Mouse (Mus musculus) kidney, embryonic 15.5 days (tissue): ENCODE data around the gene Specc1. TPM values are rescaled to one million over a fixed set of nuclear protein-coding genes. Genes with fewer than 3 reads are reported as not detected.
A peak's percentile ranks its signal among the peaks of the same experiment; 100 is the strongest.

Experiments used
- ATAC-seq: fragments of 200-750 bp; cut with Nextera tagmentation; replicated peaks from 2 replicates; pipeline ENCODE4 v1.8.0; 2017; ENCODE audit warnings: moderate TSS enrichment; ENCODE audit not compliant: low FRiP score
- H3K27ac ChIP-seq: fragments of 300-500 bp; sonication (generic); 2 replicates; pipeline ENCODE4 v1.5.1; 2015; ENCODE audit warnings: mild to moderate bottlenecking, inconsistent platforms
- H3K27me3 ChIP-seq: fragments of 300-500 bp; sonication (generic); 2 replicates; pipeline ENCODE4 v1.6.1; 2015; ENCODE audit warnings: inconsistent platforms
- H3K36me3 ChIP-seq: fragments of 300-500 bp; sonication (generic); 2 replicates; pipeline ENCODE4 v1.6.1; 2015; ENCODE audit warnings: inconsistent platforms
- H3K4me1 ChIP-seq: fragments of 300-500 bp; sonication (generic); 2 replicates; pipeline ENCODE4 v1.6.1; 2015; ENCODE audit warnings: inconsistent platforms
- H3K4me2 ChIP-seq: fragments of 300-500 bp; sonication (generic); 2 replicates; pipeline ENCODE4 v1.6.1; 2015; ENCODE audit warnings: moderate library complexity, mild to moderate bottlenecking, inconsistent platforms
- H3K4me3 ChIP-seq: fragments of 300-500 bp; sonication (generic); replicated peaks from 2 replicates; pipeline ENCODE4 v1.5.1; 2015; ENCODE audit warnings: mild to moderate bottlenecking, inconsistent platforms
- H3K9ac ChIP-seq: fragments of 300-500 bp; sonication (generic); 2 replicates; pipeline ENCODE4 v1.6.1; 2015; ENCODE audit warnings: mild to moderate bottlenecking, inconsistent platforms
- H3K9me3 ChIP-seq: fragments of 300-500 bp; sonication (generic); replicated peaks from 2 replicates; pipeline ENCODE4 v1.6.1; 2016; ENCODE audit warnings: inconsistent platforms
- WGBS: fragments of 180-500 bp; shearing (Covaris S2); methylation state at CpG from one replicate; pipeline ENCODE4 v1.1.7; 2015; ENCODE audit warnings: mixed read lengths; 5-methylcytosine and 5-hydroxymethylcytosine counted together
- polyA plus RNA-seq: library from polyadenylated mRNA; unstranded; fragments of >200 nt; fragmentation: Nextera tagmentation; extraction: Ambion mirVana; gene quantifications from 2 replicates; pipeline ENCODE4 v1.2.1, GENCODE M21; 2015

Specc1 gene
- polyA plus RNA-seq, 1 experiment from 2014 or later = 9.9 TPM

GRCm38 (mm10) chr11:62004881-62005240 is 48.3 kb downstream of the Specc1 start:
- no peak overlapping the region for H3K9ac ChIP-seq
- peaks cover 10% of the 10 kb centered on the region for H3K4me1 ChIP-seq
- WGBS = 56% methylated on average over 6 of the region's 6 CpGs
- H3K27ac ChIP-seq = peak overlapping the region; percentile 47; the same call in 1 of the 2 replicates
- no peaks in the 10 kb centered on the region for H3K9me3 ChIP-seq
- peak overlapping the region; percentile 22; the same call in 1 of the 2 replicates for H3K4me2 ChIP-seq
- no peaks in the 10 kb centered on the region for H3K36me3 ChIP-seq
- H3K27me3 ChIP-seq = no peaks in the 10 kb centered on the region
- no peak overlapping the region for H3K4me3 ChIP-seq
- no peak for ATAC-seq

- no peak for ATAC-seq
- 44% methylated on average over 14 of the region's 14 CpGs for WGBS
- Histone ChIP-seq H3K9ac (no peak overlapping the region), H3K36me3 (no peaks in the 10 kb centered on the region), H3K4me1 (peaks cover 10% of the 10 kb centered on the region), H3K27ac (peak overlapping the region; percentile 47; the same call in 1 of the 2 replicates), H3K27me3 (no peaks in the 10 kb centered on the region), H3K4me3 (no peak overlapping the region), H3K4me2 (peak overlapping the region; percentile 22; the same call in 1 of the 2 replicates), H3K9me3 (no peaks in the 10 kb centered on the region)
Measured at GRCm38 (mm10) chr11:62005241-62005910, 48.8 kb downstream of the Specc1 start.

GRCm38 (mm10) chr11:62005911-62006260 is 49.3 kb downstream of the Specc1 start:
- Histone ChIP-seq H3K4me2 (no peak overlapping the region), H3K27me3 (no peaks in the 10 kb centered on the region), H3K36me3 (no peaks in the 10 kb centered on the region), H3K9ac (no peak overlapping the region), H3K9me3 (no peaks in the 10 kb centered on the region), H3K4me3 (no peak overlapping the region), H3K4me1 (peaks cover 10% of the 10 kb centered on the region), H3K27ac (no peak overlapping the region; the same call in 1 of the 2 replicates)
- 66% methylated on average over 5 of the region's 5 CpGs for WGBS
- ATAC-seq = no peak

- no peak overlapping the region for H3K4me2 ChIP-seq
- no peak for ATAC-seq
- no peak overlapping the region for H3K27ac ChIP-seq
- no peak overlapping the region for H3K9ac ChIP-seq
- no peaks in the 10 kb centered on the region for H3K36me3 ChIP-seq
- 51% methylated on average over 5 of the region's 5 CpGs for WGBS
- H3K4me3 ChIP-seq = no peak overlapping the region
- no peaks in the 10 kb centered on the region for H3K27me3 ChIP-seq
- H3K9me3 ChIP-seq = no peaks in the 10 kb centered on the region
- H3K4me1 ChIP-seq = peaks cover 10% of the 10 kb centered on the region
Measured at GRCm38 (mm10) chr11:62006680-62007079, 50.1 kb downstream of the Specc1 start.

- no peaks in the 10 kb centered on the region for H3K27me3 ChIP-seq
- no peaks in the 10 kb centered on the region for H3K36me3 ChIP-seq
- no peak overlapping the region for H3K4me2 ChIP-seq
- no peak for ATAC-seq
- H3K27ac ChIP-seq = no peak overlapping the region
- no peaks in the 10 kb centered on the region for H3K9me3 ChIP-seq
- peaks cover 10% of the 10 kb centered on the region for H3K4me1 ChIP-seq
- no peak overlapping the region for H3K9ac ChIP-seq
- WGBS = 56% methylated on average over 9 of the region's 9 CpGs
- H3K4me3 ChIP-seq = no peak overlapping the region
Measured at GRCm38 (mm10) chr11:62007984-62008383, 51.4 kb downstream of the Specc1 start.

- Histone ChIP-seq H3K4me2 (no peak overlapping the region), H3K4me3 (no peak overlapping the region), H3K27ac (no peak overlapping the region), H3K4me1 (peaks cover 4% of the 10 kb centered on the region; the same call in 1 of the 2 replicates), H3K9me3 (no peaks in the 10 kb centered on the region), H3K9ac (no peak overlapping the region), H3K36me3 (no peaks in the 10 kb centered on the region), H3K27me3 (no peaks in the 10 kb centered on the region)
- ATAC-seq = no peak
- WGBS = 72% methylated on average over 16 of the region's 16 CpGs
Measured at GRCm38 (mm10) chr11:62010625-62011231, 54.2 kb downstream of the Specc1 start.

- no peaks in the 10 kb centered on the region for H3K36me3 ChIP-seq
- no peak overlapping the region for H3K4me2 ChIP-seq
- 88% methylated on average over 6 of the region's 6 CpGs for WGBS
- ATAC-seq = no peak
- H3K4me1 ChIP-seq = no peaks in the 10 kb centered on the region
- no peaks in the 10 kb centered on the region for H3K27me3 ChIP-seq
- H3K4me3 ChIP-seq = no peak overlapping the region
- H3K9me3 ChIP-seq = no peaks in the 10 kb centered on the region
- no peak overlapping the region for H3K27ac ChIP-seq
- H3K9ac ChIP-seq = no peak overlapping the region
Measured at GRCm38 (mm10) chr11:62012039-62012438, 55.5 kb downstream of the Specc1 start.

- no peaks in the 10 kb centered on the region for H3K9me3 ChIP-seq
- H3K4me2 ChIP-seq = no peak overlapping the region
- no peak for ATAC-seq
- no peaks in the 10 kb centered on the region for H3K4me1 ChIP-seq
- H3K36me3 ChIP-seq = no peaks in the 10 kb centered on the region
- WGBS = 82% methylated on average over 3 of the region's 3 CpGs
- no peak overlapping the region for H3K4me3 ChIP-seq
- H3K27me3 ChIP-seq = no peaks in the 10 kb centered on the region
- no peak overlapping the region for H3K9ac ChIP-seq
- H3K27ac ChIP-seq = no peak overlapping the region
Measured at GRCm38 (mm10) chr11:62013449-62013848, 56.9 kb downstream of the Specc1 start.

GRCm38 (mm10) chr11:62015071-62015654 is 58.6 kb downstream of the Specc1 start:
- no peak overlapping the region for H3K4me2 ChIP-seq
- no peak overlapping the region for H3K27ac ChIP-seq
- H3K4me3 ChIP-seq = no peak overlapping the region
- no peak for ATAC-seq
- no peak overlapping the region for H3K9ac ChIP-seq
- no peaks in the 10 kb centered on the region for H3K4me1 ChIP-seq
- WGBS = 65% methylated on average over 13 of the region's 13 CpGs
- H3K27me3 ChIP-seq = no peaks in the 10 kb centered on the region
- H3K36me3 ChIP-seq = no peaks in the 10 kb centered on the region
- H3K9me3 ChIP-seq = no peaks in the 10 kb centered on the region

GRCm38 (mm10) chr11:62016985-62017384 is 60.4 kb downstream of the Specc1 start:
- H3K4me1 ChIP-seq = no peaks in the 10 kb centered on the region
- no peak for ATAC-seq
- WGBS = 70% methylated on average over 2 of the region's 2 CpGs
- no peak overlapping the region for H3K4me3 ChIP-seq
- no peak overlapping the region for H3K27ac ChIP-seq
- H3K4me2 ChIP-seq = no peak overlapping the region
- no peaks in the 10 kb centered on the region for H3K36me3 ChIP-seq
- no peak overlapping the region for H3K9ac ChIP-seq
- no peaks in the 10 kb centered on the region for H3K27me3 ChIP-seq
- no peaks in the 10 kb centered on the region for H3K9me3 ChIP-seq

GRCm38 (mm10) chr11:62018315-62019205 is 62.0 kb downstream of the Specc1 start:
- no peak overlapping the region for H3K4me2 ChIP-seq
- H3K4me3 ChIP-seq = no peak overlapping the region
- H3K4me1 ChIP-seq = peaks cover 7% of the 10 kb centered on the region; the same call in 1 of the 2 replicates
- no peak overlapping the region for H3K27ac ChIP-seq
- ATAC-seq = no peak
- H3K9ac ChIP-seq = no peak overlapping the region
- H3K27me3 ChIP-seq = no peaks in the 10 kb centered on the region
- H3K9me3 ChIP-seq = no peaks in the 10 kb centered on the region
- 80% methylated on average over 10 of the region's 10 CpGs for WGBS
- no peaks in the 10 kb centered on the region for H3K36me3 ChIP-seq

- Histone ChIP-seq H3K9ac (no peak overlapping the region), H3K4me2 (no peak overlapping the region), H3K4me3 (no peak overlapping the region), H3K36me3 (no peaks in the 10 kb centered on the region), H3K9me3 (no peaks in the 10 kb centered on the region), H3K27ac (no peak overlapping the region), H3K27me3 (no peaks in the 10 kb centered on the region), H3K4me1 (peaks cover 17% of the 10 kb centered on the region; the same call in 1 of the 2 replicates)
- ATAC-seq = no peak
- 60% methylated on average over 3 of the region's 3 CpGs for WGBS
Measured at GRCm38 (mm10) chr11:62019857-62020256, 63.3 kb downstream of the Specc1 start.
